Mouse (Mus musculus) heart, adult 2 months (tissue): Measurements from ENCODE around the gene Tbc1d5. TPM values are rescaled to one million over a fixed set of nuclear protein-coding genes. Genes with fewer than 3 reads are reported as not detected.

Experiments used
- DNase-seq, 2 experiments: peaks; one replicate each; pipeline ENCODE4 v3.0.0; 2021
- H3K27ac ChIP-seq: fragments of 200-600 bp; 2 replicates; pipeline ENCODE4 v1.8.1; 2022
- H3K27me3 ChIP-seq: fragments of 200-500 bp; 2 replicates; pipeline ENCODE4 v1.6.1; 2012; ENCODE audit warnings: mild to moderate bottlenecking, low read length, inconsistent platforms, mixed read lengths; ENCODE audit not compliant: control insufficient read depth, insufficient read depth
- H3K36me3 ChIP-seq: fragments of 200-500 bp; 2 replicates; pipeline ENCODE4 v1.6.1; 2012; ENCODE audit warnings: low read length, inconsistent platforms; ENCODE audit not compliant: control insufficient read depth, insufficient read depth
- H3K4me1 ChIP-seq: fragments of 200-500 bp; 2 replicates; pipeline ENCODE4 v1.6.1; 2011; ENCODE audit warnings: low read length; ENCODE audit not compliant: control insufficient read depth, insufficient read depth
- H3K4me3 ChIP-seq: fragments of 200-600 bp; 2 replicates; pipeline ENCODE4 v1.8.1; 2022
- H3K79me2 ChIP-seq: fragments of 200-500 bp; replicated peaks from 2 replicates; pipeline ENCODE4 v1.6.1; 2012; ENCODE audit warnings: mild to moderate bottlenecking, inconsistent platforms, low read length, moderate library complexity, mixed read lengths; ENCODE audit not compliant: control insufficient read depth, insufficient read depth
- H3K9ac ChIP-seq: fragments of 200-500 bp; 2 replicates; pipeline ENCODE4 v1.6.1; 2012; ENCODE audit warnings: low read depth, mild to moderate bottlenecking, control low read depth, inconsistent platforms, low read length, mixed read lengths
- CTCF ChIP-seq: fragments of 200-600 bp; IDR thresholded peaks from 2 replicates; pipeline ENCODE4 v1.8.1; 2022; ENCODE audit warnings: antibody characterized with exemption, mild to moderate bottlenecking, moderate library complexity
- EP300 ChIP-seq: fragments of 200-500 bp; IDR thresholded peaks from 2 replicates; pipeline ENCODE4 v1.6.1; 2011; ENCODE audit warnings: low read depth, low read length, control low read depth; ENCODE audit not compliant: insufficient read depth
- POLR2A ChIP-seq: fragments of 200-500 bp; IDR thresholded peaks from 2 replicates; pipeline ENCODE4 v1.6.1; 2011; ENCODE audit warnings: mild to moderate bottlenecking, low read depth, low read length, control low read depth; ENCODE audit not compliant: insufficient read depth
- WGBS: fragments of 180-500 bp; shearing (Covaris S2); methylation state at CpG from one replicate; pipeline ENCODE4 v1.1.7; 2018; 5-methylcytosine and 5-hydroxymethylcytosine counted together
- intact Hi-C: fragments of 180-260 bp; cut with DNase I; formaldehyde crosslinking; loops from one replicate; pipeline ENCODE4 v1.15.1; 2025
- polyA plus RNA-seq: library from polyadenylated mRNA; depleted of rRNA; stranded (reverse); fragments of >200 nt; gene quantifications from 2 replicates; pipeline ENCODE4 v1.2.3, GENCODE M21; 2012
- total RNA-seq, 2 experiments: library from RNA; stranded (reverse); gene quantifications; 2 replicates each; pipeline ENCODE4 v1.2.3; 2021

Tbc1d5 gene
- total and polyA plus RNA-seq, 3 experiments, result 8.5 to 19.4 (median 15.8) TPM

DNA sequence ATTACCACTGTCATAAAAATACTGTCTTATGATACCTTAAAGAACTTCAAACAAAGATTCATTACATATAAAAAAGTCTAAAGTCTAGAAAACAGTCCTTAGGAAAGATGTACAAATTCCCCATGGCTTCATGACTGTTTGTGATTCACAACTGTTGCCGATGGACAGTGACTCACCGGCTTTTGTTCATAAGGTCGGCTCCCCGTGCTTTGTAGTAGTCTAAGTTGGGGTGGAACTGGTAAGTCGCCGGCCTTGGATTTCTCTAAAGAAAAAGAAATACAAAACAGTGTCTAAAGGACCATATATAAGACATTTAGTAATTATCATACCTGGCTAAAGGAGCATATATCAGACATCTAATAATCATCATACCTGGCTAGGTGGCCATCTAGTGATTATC, 365.6 kb downstream of the Tbc1d5 start:
- no peaks in the 10 kb centered on the region for H3K79me2 ChIP-seq
- H3K27ac ChIP-seq, result no peak overlapping the region
- no peak for DNase-seq
- intact Hi-C loops, result loop anchor here (5.0 kb wide), 1 partner anchor 1019 kb away; the partner anchor contains the start of gene Satb1
- no peak overlapping the region for H3K4me3 ChIP-seq
- no peaks in the 10 kb centered on the region for H3K36me3 ChIP-seq
- 89% methylated on average over 6 of the region's 6 CpGs for WGBS
- H3K27me3 ChIP-seq, result no peaks in the 10 kb centered on the region
- no peaks in the 10 kb centered on the region for H3K4me1 ChIP-seq
- no peak overlapping the region for H3K9ac ChIP-seq
- TF ChIP-seq POLR2A (no peak), EP300 (no peak), CTCF (no peak)

DNA sequence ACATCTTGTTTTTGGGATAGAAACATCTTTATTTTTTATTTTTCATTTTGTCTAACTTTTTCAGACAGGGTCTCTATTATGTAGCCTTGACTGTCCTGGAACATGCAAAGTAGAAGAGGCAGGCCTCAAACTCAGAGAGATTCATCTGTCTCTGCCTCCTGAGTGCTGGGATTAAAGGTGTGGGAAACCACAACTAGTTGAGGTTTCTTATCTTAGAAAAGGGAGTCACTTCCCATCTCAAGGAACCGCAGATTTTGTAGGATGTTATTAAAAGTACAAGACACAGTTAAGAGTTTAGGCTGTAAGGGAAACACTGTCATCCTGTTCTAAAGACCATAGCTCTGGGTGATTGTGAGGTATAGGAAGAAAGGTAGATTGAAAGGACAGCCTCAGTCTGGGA, 373.5 kb downstream of the Tbc1d5 start:
- H3K79me2 ChIP-seq, result no peaks in the 10 kb centered on the region
- 51% methylated on average over 1 of the region's 1 CpGs for WGBS
- no peak for DNase-seq
- H3K4me1 ChIP-seq, result no peaks in the 10 kb centered on the region
- intact Hi-C loops, result no loop called here
- H3K27me3 ChIP-seq, result no peaks in the 10 kb centered on the region
- H3K4me3 ChIP-seq, result no peak overlapping the region
- H3K9ac ChIP-seq, result no peak overlapping the region
- no peaks in the 10 kb centered on the region for H3K36me3 ChIP-seq
- TF ChIP-seq CTCF (no peak), POLR2A (no peak), EP300 (no peak)
- no peak overlapping the region for H3K27ac ChIP-seq

DNA sequence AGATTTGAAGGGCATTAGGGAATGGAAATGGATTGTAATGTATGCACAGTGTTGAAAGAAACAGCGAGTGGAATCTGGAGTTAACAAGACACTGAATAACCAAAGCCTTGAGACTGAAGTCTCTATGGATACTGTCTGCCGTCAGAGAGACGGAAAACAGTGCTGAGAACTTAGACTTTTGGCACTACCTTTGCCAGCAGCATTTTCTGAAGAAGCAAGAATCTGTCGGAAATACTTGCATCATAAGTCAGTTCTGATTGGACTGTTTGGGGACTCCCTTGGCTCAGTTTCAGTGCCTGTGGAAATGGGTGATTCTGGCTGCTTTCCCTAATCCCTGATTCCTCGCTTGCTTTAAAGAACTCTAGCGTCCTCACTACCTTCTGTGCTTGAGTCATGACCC, 375.9 kb downstream of the Tbc1d5 start:
- no peak overlapping the region for H3K4me3 ChIP-seq
- no peak overlapping the region for H3K27ac ChIP-seq
- no peaks in the 10 kb centered on the region for H3K79me2 ChIP-seq
- H3K27me3 ChIP-seq, result no peaks in the 10 kb centered on the region
- no peak overlapping the region for H3K9ac ChIP-seq
- intact Hi-C loops, result no loop called here
- 59% methylated on average over 6 of the region's 6 CpGs for WGBS
- H3K4me1 ChIP-seq, result no peaks in the 10 kb centered on the region
- no peaks in the 10 kb centered on the region for H3K36me3 ChIP-seq
- no peak for TF ChIP-seq POLR2A
- DNase-seq, result no peak

DNA sequence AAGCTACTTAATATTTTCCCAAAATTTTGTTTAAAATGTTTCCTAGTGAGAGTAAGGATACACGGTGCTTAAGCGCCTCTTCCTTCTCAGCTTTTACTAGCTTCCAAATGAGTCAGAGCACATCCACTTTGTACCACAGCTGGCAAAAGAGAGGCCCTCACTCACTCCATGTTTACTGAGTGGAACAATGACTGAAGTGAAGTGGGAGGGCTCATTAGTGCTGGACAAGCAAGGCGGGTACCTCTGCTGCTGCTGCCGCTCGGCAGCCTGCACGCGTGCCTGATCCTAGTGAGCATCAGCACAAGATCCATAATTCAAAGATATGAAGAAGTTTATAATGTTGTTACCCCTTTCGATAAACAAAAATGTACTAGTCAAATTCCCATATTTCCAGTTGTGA, 376.8 kb downstream of the Tbc1d5 start:
- DNase-seq, result no peak
- no peak overlapping the region for H3K4me3 ChIP-seq
- 90% methylated on average over 8 of the region's 8 CpGs for WGBS
- intact Hi-C loops, result no loop called here
- no peaks in the 10 kb centered on the region for H3K4me1 ChIP-seq
- no peaks in the 10 kb centered on the region for H3K79me2 ChIP-seq
- H3K27me3 ChIP-seq, result no peaks in the 10 kb centered on the region
- no peak overlapping the region for H3K27ac ChIP-seq
- no peaks in the 10 kb centered on the region for H3K36me3 ChIP-seq
- TF ChIP-seq EP300, result no peak
- TF ChIP-seq CTCF, result no peak
- no peak overlapping the region for H3K9ac ChIP-seq

DNA sequence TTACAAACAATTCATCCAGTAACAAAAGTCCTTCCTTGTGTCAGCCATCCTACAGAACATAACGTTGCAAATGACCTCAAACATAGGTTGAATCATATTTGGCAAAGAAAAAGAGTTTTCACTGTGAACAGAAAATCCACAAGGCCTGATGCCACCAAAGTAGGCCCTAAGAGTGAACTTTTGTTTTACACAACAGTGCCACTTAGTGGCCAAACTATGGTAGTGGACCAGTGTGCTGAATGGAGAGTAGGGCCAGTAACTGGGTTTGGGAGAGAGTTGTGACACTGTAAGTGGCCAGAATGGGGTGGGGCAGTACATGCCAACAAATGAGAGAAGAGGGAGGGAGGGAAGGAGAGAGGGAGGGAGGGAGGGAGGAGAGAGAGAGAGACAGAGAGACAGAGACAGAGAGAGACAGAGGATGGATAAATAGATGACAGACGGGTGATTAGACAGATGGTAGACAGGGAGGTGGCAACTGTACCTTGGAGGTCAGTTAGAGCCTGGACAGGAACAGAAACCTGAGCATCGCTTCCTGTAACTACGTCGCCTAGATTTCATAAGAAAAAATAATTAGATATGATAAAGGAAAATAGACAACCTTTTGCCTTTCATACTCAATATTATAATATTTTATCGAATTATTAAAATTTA, 383.6 kb downstream of the Tbc1d5 start:
- DNase-seq, result peak; percentile 38 to 51
- no peak for TF ChIP-seq EP300
- peak; percentile 87 for TF ChIP-seq CTCF
- Histone ChIP-seq H3K27me3 (no peaks in the 10 kb centered on the region), H3K79me2 (no peaks in the 10 kb centered on the region), H3K4me3 (no peak overlapping the region), H3K36me3 (no peaks in the 10 kb centered on the region), H3K27ac (no peak overlapping the region), H3K9ac (no peak overlapping the region), H3K4me1 (no peaks in the 10 kb centered on the region)
- WGBS, result 68% methylated on average over 6 of the region's 6 CpGs
- intact Hi-C loops, result loop anchor here (1.0 to 5.0 kb wide), 3 partner anchors 376 to 858 kb away; no protein-coding TSS in a partner anchor

DNA sequence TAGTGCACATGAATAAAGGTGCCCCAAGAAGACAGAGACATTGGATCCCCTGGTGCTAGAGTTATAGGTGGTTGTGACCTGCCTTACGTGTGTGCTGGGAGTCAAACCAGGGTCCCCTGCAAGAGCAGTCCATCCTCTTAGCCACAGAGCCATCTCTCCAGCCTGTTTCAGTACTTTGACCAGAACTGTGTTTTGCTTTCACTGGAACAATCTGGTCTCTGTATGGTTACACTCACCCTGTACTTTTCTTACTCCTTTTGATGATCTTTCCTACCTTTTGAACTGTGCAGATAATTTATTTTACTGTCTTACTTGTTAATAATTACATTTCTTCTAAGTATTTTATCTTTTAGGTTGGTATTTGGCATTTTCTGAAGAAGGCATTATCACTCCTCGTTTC, 387.5 kb downstream of the Tbc1d5 start:
- no peaks in the 10 kb centered on the region for H3K4me1 ChIP-seq
- no peak for DNase-seq
- intact Hi-C loops, result loop anchor here (5.0 kb wide), 1 partner anchor 284 kb away; the partner anchor contains the start of gene Plcl2
- H3K4me3 ChIP-seq, result no peak overlapping the region
- no peaks in the 10 kb centered on the region for H3K27me3 ChIP-seq
- H3K79me2 ChIP-seq, result no peaks in the 10 kb centered on the region
- no peak overlapping the region for H3K9ac ChIP-seq
- no peak for TF ChIP-seq CTCF
- TF ChIP-seq POLR2A, result no peak
- no peak for TF ChIP-seq EP300
- 96% methylated on average over 2 of the region's 2 CpGs for WGBS
- H3K27ac ChIP-seq, result no peak overlapping the region
- no peaks in the 10 kb centered on the region for H3K36me3 ChIP-seq
